Mouse (Mus musculus) liver, adult 2 months (tissue): ENCODE results near the gene Pnpla2. TPM values are rescaled to one million over a fixed set of nuclear protein-coding genes. Genes with fewer than 3 reads are reported as not detected.

Experiments used
- DNase-seq: peaks from one replicate; pipeline ENCODE4 v3.0.0-alpha.2; 2011; ENCODE audit warnings: low read depth, low spot score; ENCODE audit errors: extremely low read depth
- H3K27ac ChIP-seq: fragments of 200-500 bp; replicated peaks from 2 replicates; pipeline ENCODE4 v1.5.1; 2012; ENCODE audit warnings: low read depth, mild to moderate bottlenecking, control low read depth, inconsistent platforms, low read length; ENCODE audit not compliant: insufficient read depth
- H3K27me3 ChIP-seq: fragments of 200-500 bp; 2 replicates; pipeline ENCODE4 v1.6.1; 2012; ENCODE audit warnings: mild to moderate bottlenecking, moderate library complexity, low read length, inconsistent platforms; ENCODE audit not compliant: control insufficient read depth, insufficient read depth
- H3K36me3 ChIP-seq: fragments of 200-500 bp; 2 replicates; pipeline ENCODE4 v1.6.1; 2012; ENCODE audit warnings: low read length, inconsistent platforms; ENCODE audit not compliant: control insufficient read depth, insufficient read depth
- H3K4me1 ChIP-seq: fragments of 200-500 bp; 2 replicates; pipeline ENCODE4 v1.6.1; 2011; ENCODE audit warnings: low read length; ENCODE audit not compliant: control insufficient read depth, insufficient read depth
- H3K4me3 ChIP-seq: fragments of 200-500 bp; 2 replicates; pipeline ENCODE4 v1.5.1; 2011; ENCODE audit warnings: low read depth, mild to moderate bottlenecking, control low read depth, low read length, moderate library complexity; ENCODE audit not compliant: insufficient read depth
- H3K79me2 ChIP-seq: fragments of 200-500 bp; 2 replicates; pipeline ENCODE4 v1.6.1; 2012; ENCODE audit warnings: inconsistent platforms, mild to moderate bottlenecking, low read length, moderate library complexity; ENCODE audit not compliant: control insufficient read depth, insufficient read depth
- H3K9ac ChIP-seq: fragments of 200-500 bp; 2 replicates; pipeline ENCODE4 v1.6.1; 2012; ENCODE audit warnings: low read depth, mild to moderate bottlenecking, control low read depth, inconsistent platforms, low read length
- CTCF ChIP-seq: fragments of 200-500 bp; IDR thresholded peaks from 2 replicates; pipeline ENCODE4 v1.5.1; 2011; ENCODE audit warnings: low read depth, low read length, control low read depth
- POLR2A ChIP-seq: fragments of 200-500 bp; IDR thresholded peaks from 2 replicates; pipeline ENCODE4 v1.6.1; 2011; ENCODE audit warnings: low read length, control low read depth; ENCODE audit not compliant: insufficient read depth; ENCODE audit errors: extremely low read depth
- WGBS: fragments of 180-500 bp; shearing (Covaris S2); methylation state at CpG from one replicate; pipeline ENCODE4 v1.1.7; 2018; 5-methylcytosine and 5-hydroxymethylcytosine counted together
- polyA plus RNA-seq: library from polyadenylated mRNA; depleted of rRNA; stranded (reverse); fragments of >200 nt; gene quantifications from 2 replicates; pipeline ENCODE4 v1.2.3, GENCODE M21; 2012
- total RNA-seq: library from RNA; depleted of rRNA; stranded (reverse); fragments of >200 nt; gene quantifications from 2 replicates; pipeline ENCODE4 v1.2.3, GENCODE M21; 2014

Gene Pnpla2
- total and polyA plus RNA-seq, 2 experiments: 22.6 to 84.8 TPM

- no peaks in the 10 kb centered on the region for H3K27me3 ChIP-seq
- peak overlapping the region; percentile 48 for H3K4me3 ChIP-seq
- H3K36me3 ChIP-seq: peaks cover 9% of the 10 kb centered on the region; the same call in 1 of the 2 replicates
- H3K9ac ChIP-seq: peak overlapping the region; percentile 63
- peaks cover 24% of the 10 kb centered on the region for H3K4me1 ChIP-seq
- peak overlapping the region; percentile 95 for H3K27ac ChIP-seq
- WGBS: 22% methylated on average over 15 of the region's 15 CpGs
- DNase-seq: peak; percentile 90
- no peaks in the 10 kb centered on the region; the same call in 1 of the 2 replicates for H3K79me2 ChIP-seq
- TF ChIP-seq POLR2A: 0 out of 2 replicates have a peak, but pooled peaks have one; percentile 2
- TF ChIP-seq CTCF: no peak
These were observed 21.2 kb upstream of the Pnpla2 start for GRCm38 (mm10) chr7:141433517-141434400.

GRCm38 (mm10) chr7:141434464-141434863 is 20.5 kb upstream of the Pnpla2 start:
- 12% methylated on average over 8 of the region's 8 CpGs for WGBS
- Histone ChIP-seq H3K27me3 (no peaks in the 10 kb centered on the region), H3K79me2 (no peaks in the 10 kb centered on the region; the same call in 1 of the 2 replicates), H3K9ac (peak overlapping the region; percentile 63), H3K4me1 (peaks cover 24% of the 10 kb centered on the region), H3K36me3 (peaks cover 9% of the 10 kb centered on the region; the same call in 1 of the 2 replicates), H3K27ac (peak overlapping the region; percentile 95), H3K4me3 (peak overlapping the region; percentile 48)
- DNase-seq: peak; percentile 83
- TF ChIP-seq CTCF (no peak), POLR2A (no peak)

- peaks cover 24% of the 10 kb centered on the region for H3K4me1 ChIP-seq
These were observed 19.7 kb upstream of the Pnpla2 start for GRCm38 (mm10) chr7:141435129-141435855.

GRCm38 (mm10) chr7:141435856-141436522 is 19.0 kb upstream of the Pnpla2 start:
- 26% methylated on average over 9 of the region's 9 CpGs for WGBS
- H3K4me3 ChIP-seq: peak overlapping the region; percentile 43
- peak overlapping the region; percentile 93 for H3K27ac ChIP-seq
- no peak for TF ChIP-seq CTCF
- 0 out of 2 replicates have a peak, but pooled peaks have one; percentile 26 for TF ChIP-seq POLR2A
- H3K27me3 ChIP-seq: no peaks in the 10 kb centered on the region
- H3K4me1 ChIP-seq: peaks cover 29% of the 10 kb centered on the region
- no peaks in the 10 kb centered on the region; the same call in 1 of the 2 replicates for H3K79me2 ChIP-seq
- peak; percentile 83 for DNase-seq
- peaks cover 7% of the 10 kb centered on the region; the same call in 1 of the 2 replicates for H3K36me3 ChIP-seq
- peak overlapping the region; percentile 92 for H3K9ac ChIP-seq

More at GRCm38 (mm10) chr7:141435129-141435855, 19.7 kb upstream of the Pnpla2 start:
- H3K79me2 ChIP-seq: no peaks in the 10 kb centered on the region; the same call in 1 of the 2 replicates
- no peaks in the 10 kb centered on the region for H3K27me3 ChIP-seq
- peak overlapping the region; percentile 63 for H3K9ac ChIP-seq
- peak overlapping the region; percentile 95 for H3K27ac ChIP-seq
- TF ChIP-seq POLR2A (peak; percentile 99), CTCF (no peak)
- H3K4me3 ChIP-seq: peak overlapping the region; percentile 48
- DNase-seq: peak; percentile 75
- H3K36me3 ChIP-seq: peaks cover 9% of the 10 kb centered on the region; the same call in 1 of the 2 replicates
- 1% methylated on average over 17 of the region's 17 CpGs for WGBS

- Histone ChIP-seq H3K27ac (peak overlapping the region; percentile 93), H3K9ac (peak overlapping the region; percentile 92), H3K36me3 (peaks cover 4% of the 10 kb centered on the region; the same call in 1 of the 2 replicates), H3K27me3 (no peaks in the 10 kb centered on the region), H3K4me3 (peak overlapping the region; percentile 78), H3K4me1 (peaks cover 29% of the 10 kb centered on the region), H3K79me2 (no peaks in the 10 kb centered on the region; the same call in 1 of the 2 replicates)
- DNase-seq: no peak
- 16% methylated on average over 2 of the region's 2 CpGs for WGBS
- TF ChIP-seq POLR2A: no peak
- TF ChIP-seq CTCF: no peak
These were observed 18.5 kb upstream of the Pnpla2 start for GRCm38 (mm10) chr7:141436523-141436892.
